Mouse (Mus musculus) brain, embryonic 14.5 days (tissue): Measurements from ENCODE around the gene Dcaf12l1.

Experiments
- CTCF ChIP-seq: fragments of 200-500 bp; IDR thresholded peaks from 2 replicates; pipeline ENCODE4 v1.5.1; 2012; ENCODE audit warnings: inconsistent platforms, mild to moderate bottlenecking, moderate library complexity, borderline replicate concordance; ENCODE audit not compliant: insufficient read depth, insufficient read length; ENCODE audit errors: extremely low read depth
- POLR2A ChIP-seq: fragments of 200-500 bp; IDR thresholded peaks from 2 replicates; pipeline ENCODE4 v1.6.1; 2012; ENCODE audit warnings: mild to moderate bottlenecking, inconsistent platforms, borderline replicate concordance; ENCODE audit not compliant: poor library complexity, insufficient read depth, insufficient read length, severe bottlenecking; ENCODE audit errors: extremely low read depth

DNA sequence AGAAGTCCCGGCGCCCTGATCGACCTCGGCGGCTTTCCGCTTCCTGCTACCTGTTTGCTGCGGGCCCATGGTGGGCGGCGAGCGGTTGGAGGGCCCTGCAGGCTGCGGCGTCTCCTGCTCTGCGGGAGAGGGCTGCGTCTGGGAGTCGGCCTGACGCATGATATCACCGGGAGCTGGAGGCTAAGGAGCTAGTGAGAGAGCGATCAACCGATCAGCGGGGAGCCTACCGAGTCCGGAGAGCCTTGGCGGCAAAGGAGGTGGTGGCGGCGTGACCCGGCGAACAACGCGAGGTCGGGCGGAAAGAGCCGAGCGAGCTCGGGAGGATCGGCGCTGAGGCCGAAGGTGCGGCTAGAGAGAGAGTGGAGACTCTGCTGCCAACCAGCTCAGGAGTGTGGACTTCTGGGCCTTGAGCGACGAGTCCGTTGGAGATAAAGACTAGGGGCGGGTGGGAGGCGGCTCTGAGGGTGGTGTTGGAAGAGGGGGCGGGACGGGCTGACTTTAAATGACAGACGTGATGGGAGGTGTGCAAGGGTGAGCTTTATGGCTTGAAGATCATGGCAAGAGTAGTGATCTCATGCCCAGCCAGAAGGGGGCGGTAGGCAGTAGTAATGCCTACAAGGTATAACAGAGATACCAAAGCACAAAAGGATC lies at the start of gene Dcaf12l1:
- TF ChIP-seq POLR2A (no peak), CTCF (peak; percentile 39; the same call in 1 of the 2 replicates)
